Mouse (Mus musculus) lung, postnatal 25 days (tissue): ENCODE measurements around the gene Fam155a.

ENCODE experiments used
- DNase-seq: peaks from one replicate; pipeline ENCODE4 v3.0.0; 2022; ENCODE audit warnings: low spot score

The Fam155a gene

GRCm38 (mm10) chr8:9482565-9482964 is 288.4 kb downstream of the Fam155a start:
- no peak for DNase-seq

DNA sequence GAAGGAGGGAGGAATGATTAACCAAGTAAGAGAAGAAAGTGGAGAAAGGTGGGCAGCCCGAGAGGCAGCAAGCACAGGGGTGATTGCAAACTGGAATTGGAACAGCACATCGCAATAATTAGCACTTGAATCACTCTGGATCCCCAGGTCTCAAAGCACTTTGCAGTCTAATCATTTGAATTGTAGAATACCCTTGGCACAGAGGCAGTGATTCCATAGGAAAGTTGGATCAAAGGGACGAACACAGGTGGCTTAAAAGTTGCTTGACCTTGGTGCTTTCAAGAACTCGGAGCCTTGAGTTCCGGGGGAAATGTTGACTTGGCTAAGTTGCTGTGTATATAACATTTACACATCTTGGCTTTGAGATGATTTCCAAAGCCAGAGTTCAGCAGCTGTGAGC is 299.7 kb downstream of the Fam155a start:
- DNase-seq, result no peak

- DNase-seq, result no peak
Measured at GRCm38 (mm10) chr8:9470114-9470513, 300.8 kb downstream of the Fam155a start.

DNA sequence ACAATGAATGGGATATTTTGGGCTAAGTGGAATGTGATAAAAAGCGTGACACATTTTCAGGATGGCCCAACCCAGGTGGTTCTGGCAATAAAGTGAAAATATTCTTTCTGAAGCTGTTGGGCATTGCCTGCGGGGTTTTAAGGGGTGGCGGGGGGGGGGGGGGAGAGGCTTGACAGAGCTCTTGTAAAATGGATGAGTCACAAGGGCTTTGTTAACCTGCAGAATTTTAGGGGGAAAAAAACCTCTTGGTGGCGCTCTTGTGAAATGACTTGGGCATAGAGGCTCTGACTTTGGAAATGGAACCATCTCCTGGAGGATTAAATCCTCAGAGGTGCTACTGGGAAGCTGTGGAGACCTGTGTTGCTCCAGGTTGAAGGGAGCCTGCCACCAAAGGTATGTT is 309.9 kb downstream of the Fam155a start:
- DNase-seq, result no peak

GRCm38 (mm10) chr8:9460707-9461106 is 310.3 kb downstream of the Fam155a start:
- DNase-seq, result no peak

DNA sequence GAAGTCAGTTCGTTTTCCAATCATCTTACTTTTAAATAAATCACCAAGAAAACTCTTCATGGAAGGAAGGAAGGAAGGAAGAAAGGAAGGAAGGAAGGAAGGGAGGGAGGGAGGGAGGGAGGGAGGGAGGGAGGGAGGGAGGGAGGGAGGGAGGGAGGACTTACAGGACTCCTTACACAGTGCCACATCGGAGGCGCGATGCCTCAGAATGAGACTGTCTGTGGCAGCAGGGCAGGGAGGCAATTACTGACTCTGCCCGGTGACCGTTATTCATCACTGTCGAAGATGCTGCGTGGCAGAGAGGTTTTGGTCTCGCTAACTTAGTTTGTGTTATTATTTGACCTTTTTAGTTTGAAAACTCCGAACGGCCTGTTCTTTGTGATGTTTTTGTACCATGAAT is 312.3 kb downstream of the Fam155a start:
- DNase-seq, result no peak

GRCm38 (mm10) chr8:9455138-9455537 is 315.8 kb downstream of the Fam155a start:
- no peak for DNase-seq

- DNase-seq, result no peak
Measured at GRCm38 (mm10) chr8:9453742-9454141, 317.2 kb downstream of the Fam155a start.

DNA sequence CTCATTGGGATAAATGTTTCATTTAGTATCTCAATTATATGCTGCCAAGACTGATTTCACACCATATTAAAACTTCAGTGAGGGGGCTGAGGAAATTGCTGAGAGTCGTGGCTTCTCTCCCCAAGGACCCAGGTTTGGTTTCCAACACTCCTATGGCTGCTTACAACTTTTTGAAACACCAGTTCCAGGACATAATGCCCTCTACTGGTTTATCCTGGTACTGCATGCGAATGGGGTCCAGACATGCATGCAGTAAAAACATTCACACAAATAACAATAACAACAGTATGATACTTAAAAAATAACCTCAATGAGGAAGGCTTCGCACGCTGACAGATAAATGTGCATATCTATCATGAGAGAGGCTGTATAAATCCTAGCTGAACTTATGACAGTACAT is 319.4 kb downstream of the Fam155a start:
- DNase-seq, result no peak

DNA sequence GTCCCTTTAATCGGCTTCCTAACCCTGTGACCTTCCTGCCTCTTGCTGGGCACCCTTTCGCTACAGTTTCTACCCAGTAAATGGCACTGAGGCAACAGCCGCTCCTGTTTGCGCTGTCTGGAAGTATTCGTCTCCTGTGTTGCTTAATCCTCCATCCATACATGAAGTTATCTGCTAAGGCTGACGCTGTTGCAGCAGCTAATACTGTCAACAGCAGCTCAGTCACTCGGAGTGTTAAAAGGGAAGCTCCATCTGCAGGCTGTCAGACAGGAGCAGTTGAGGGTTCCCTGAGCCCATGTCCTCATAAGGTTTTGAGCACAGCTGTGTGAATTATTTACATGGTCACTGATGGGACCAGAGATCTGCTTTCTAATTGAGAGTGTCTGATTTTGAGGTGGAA is 322.3 kb downstream of the Fam155a start:
- DNase-seq, result no peak

DNA sequence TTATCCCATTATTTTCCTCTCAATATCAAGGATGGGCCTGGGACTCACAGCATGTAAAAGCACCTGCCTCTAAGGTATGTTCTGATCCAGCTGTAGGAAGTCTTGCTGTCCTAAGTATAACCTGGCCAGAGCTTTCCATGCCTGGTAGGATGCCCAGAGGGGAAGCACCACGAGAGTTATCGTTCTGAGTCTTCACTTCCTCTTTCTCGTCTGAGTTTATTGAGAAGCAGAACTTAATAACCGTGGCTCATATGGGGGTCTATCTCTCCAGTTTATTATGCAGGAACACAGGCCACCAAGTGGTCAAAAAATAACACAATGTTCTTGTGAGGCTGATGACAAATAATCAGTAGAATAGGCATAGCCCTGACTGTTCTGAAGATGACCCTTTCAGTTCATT is 333.1 kb downstream of the Fam155a start:
- DNase-seq, result no peak

DNA sequence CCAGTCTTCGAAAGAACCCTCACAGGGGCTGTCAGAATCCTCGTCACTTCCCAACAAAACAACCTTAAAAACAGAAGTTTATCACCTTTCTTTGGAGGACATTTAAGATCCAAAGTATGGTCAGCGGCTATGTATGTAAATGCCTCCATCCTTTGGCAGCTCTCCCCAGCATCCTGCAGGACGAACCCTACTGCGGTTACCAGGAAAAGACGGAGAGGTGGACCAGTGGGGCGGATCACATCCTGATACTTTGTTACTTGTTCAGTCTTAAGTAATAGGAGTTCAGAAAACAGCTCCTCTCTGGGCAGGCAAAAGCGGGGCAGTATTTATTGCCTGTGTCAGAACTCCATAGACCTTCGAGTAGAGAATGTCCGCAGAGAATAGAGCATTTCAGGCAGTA is 335.5 kb downstream of the Fam155a start:
- no peak for DNase-seq

GRCm38 (mm10) chr8:9432635-9433372 is 338.2 kb downstream of the Fam155a start:
- no peak for DNase-seq

DNA sequence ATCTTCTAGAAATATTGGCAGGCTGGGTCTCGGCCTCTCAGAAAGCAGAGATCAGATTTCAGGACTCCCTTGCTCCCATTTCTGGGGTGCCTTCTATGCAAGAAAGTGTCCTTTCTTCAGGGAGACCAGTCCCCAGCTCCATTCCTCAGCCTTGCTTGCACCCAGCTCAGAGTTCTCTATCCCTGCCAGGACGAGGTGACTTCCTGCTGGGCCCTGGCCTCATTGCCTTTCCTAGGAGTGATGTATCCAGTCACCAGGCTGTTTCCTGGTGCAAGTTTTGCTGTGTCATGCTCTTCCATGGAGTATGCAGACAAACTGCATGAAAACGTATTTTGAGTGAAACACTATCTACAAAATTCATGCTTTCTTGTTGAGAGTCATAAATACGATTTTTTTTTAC is 342.1 kb downstream of the Fam155a start:
- DNase-seq, result no peak

GRCm38 (mm10) chr8:9424069-9424468 is 346.9 kb downstream of the Fam155a start:
- DNase-seq, result no peak

DNA sequence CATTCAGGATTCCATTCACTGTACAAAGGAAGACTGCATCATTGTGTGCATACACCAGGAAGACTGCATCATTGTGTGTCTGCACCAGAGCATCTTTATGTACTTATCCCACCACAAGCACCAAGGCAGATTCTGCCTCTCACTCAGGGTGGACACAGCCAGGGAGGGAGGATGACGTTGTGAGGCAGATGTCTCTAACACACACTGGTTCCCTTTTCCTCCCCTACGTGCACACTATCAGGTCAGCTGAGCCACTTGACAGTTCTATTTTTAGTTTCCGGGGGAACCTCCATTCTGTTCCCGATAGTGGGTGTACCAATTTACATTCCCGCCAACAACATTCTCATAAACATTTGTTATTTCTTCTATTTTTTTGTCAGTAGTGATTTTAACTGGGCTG is 347.4 kb downstream of the Fam155a start:
- DNase-seq, result no peak

- no peak for DNase-seq
Measured at GRCm38 (mm10) chr8:9423184-9423583, 347.8 kb downstream of the Fam155a start.

DNA sequence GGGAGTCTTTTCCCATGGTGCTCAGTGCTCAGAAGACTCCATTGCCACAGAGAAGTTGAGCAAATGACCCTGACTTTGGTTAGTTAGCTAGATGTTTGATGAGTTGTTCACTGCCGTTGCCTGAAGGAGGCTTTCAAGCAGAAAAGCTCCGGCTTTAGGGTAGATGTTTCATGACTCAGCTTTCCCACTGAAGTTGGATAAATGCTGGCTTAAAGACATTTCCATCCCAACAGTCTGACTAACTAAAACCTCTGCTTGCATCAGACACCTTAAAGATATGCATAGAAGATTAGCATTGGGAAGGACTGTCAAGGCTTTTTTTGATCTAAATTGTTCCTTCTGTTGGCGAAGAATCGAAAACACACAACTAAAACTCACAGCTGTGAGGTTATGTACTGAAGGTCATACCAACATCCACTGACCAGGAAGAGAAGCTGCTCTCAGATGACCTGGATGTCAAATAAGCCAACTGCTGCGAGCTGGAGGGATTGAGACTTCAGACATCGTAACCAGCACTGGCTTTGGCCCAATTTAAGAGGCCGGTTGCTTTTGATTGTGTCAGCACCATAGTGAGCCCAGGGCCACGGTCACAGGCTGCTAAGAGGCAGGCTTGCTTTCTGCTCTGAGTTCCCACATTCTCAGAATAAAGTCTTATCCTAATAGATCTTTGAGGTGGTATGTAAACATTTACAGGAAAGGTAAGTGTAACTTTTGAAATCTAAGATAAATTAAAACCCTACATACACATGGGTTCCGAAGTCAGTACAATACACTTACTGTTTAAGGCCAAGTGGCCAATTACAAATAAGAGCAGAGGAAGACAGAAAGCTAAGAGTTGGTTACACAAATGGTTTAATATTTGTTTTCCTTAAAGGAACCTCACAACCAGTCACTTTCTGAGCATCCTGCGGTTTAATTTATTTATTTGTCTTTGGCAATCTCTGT is 351.8 kb downstream of the Fam155a start:
- DNase-seq, result peak; percentile 3

- DNase-seq, result no peak
Measured at GRCm38 (mm10) chr8:9416189-9416588, 354.8 kb downstream of the Fam155a start.

- no peak for DNase-seq
Measured at GRCm38 (mm10) chr8:9408480-9408879, 362.5 kb downstream of the Fam155a start.

DNA sequence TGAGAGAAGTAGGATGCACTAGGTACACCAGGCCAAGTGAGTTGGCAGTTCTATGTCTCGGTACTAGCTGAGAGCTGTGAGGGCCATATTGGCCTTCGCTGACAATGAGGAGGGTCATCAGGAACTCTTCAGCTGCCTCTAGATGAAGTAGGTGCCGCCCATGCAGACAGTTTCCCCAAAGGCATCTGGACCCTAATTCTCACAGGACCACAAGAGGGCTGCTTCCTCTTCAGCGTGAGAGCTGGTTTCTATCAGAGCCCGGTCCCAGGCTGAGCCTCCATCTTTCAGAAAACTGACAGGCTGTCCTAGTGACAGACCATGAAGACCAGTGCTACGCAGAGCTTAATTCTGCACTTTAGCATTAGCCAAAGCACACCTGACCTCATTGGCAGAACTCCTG is 364.8 kb downstream of the Fam155a start:
- no peak for DNase-seq

GRCm38 (mm10) chr8:9404651-9405050 is 366.3 kb downstream of the Fam155a start:
- no peak for DNase-seq

GRCm38 (mm10) chr8:9402393-9402792 is 368.6 kb downstream of the Fam155a start:
- no peak for DNase-seq
